Mouse (Mus musculus): Measurements from ENCODE around the gene Spint2. TPM values are rescaled to one million over a fixed set of nuclear protein-coding genes. Genes with fewer than 3 reads are reported as not detected.

Gene Spint2
- total and polyA plus RNA-seq, 3 experiments, result 39.4 to 46.4 (median 45.7) TPM

DNA sequence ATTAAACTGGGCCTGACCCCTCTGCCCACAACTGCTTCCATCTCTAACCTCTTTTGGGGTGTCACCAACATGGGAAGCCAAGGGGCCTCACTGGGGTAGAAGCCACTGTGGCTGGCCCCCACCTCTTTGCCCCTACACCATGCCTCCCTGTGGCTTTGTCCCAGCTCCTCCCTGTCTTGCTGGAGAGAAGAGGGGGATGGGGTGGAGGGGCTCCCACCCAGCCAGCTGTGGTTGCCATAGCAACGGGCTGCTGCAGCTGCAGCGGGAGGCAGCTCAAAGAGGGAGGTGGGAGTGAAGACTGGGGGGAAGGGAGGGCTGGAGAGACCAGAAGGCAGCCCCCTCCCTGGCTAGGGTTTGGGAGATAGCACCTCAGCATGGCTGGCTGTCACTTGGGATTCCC lies 35.8 kb upstream of the Spint2 start:
- intact Hi-C loops (cut with DNase I), result no loop called here
- H3K4me3 ChIP-seq, result no peak overlapping the region
- WGBS, result 2% methylated on average over 2 of the region's 2 CpGs
- H3K9ac ChIP-seq (ENCODE audit: low read depth, low read length), result no peak overlapping the region
- no peaks in the 10 kb centered on the region for H3K4me1 ChIP-seq (ENCODE audit: control insufficient read depth, insufficient read depth, low read length)
- no peaks in the 10 kb centered on the region for H3K36me3 ChIP-seq (ENCODE audit: control insufficient read depth, insufficient read depth, low read length)
- H3K27ac ChIP-seq, result no peak overlapping the region
- no peak for DNase-seq
- TF ChIP-seq POLR2A (IDR thresholded peaks at IDR 0.05; ENCODE audit: insufficient read depth, low read depth, low read length) (no peak), CTCF (IDR thresholded peaks at IDR 0.05) (no peak), EP300 (IDR thresholded peaks at IDR 0.05; ENCODE audit: insufficient read depth, low read depth, low read length) (no peak)
- no peaks in the 10 kb centered on the region; the same call in 1 of the 2 replicates for H3K27me3 ChIP-seq (ENCODE audit: control insufficient read depth, insufficient read depth, low read length)
- no peaks in the 10 kb centered on the region for H3K79me2 ChIP-seq (replicated peaks; ENCODE audit: control insufficient read depth, insufficient read depth, low read length)

DNA sequence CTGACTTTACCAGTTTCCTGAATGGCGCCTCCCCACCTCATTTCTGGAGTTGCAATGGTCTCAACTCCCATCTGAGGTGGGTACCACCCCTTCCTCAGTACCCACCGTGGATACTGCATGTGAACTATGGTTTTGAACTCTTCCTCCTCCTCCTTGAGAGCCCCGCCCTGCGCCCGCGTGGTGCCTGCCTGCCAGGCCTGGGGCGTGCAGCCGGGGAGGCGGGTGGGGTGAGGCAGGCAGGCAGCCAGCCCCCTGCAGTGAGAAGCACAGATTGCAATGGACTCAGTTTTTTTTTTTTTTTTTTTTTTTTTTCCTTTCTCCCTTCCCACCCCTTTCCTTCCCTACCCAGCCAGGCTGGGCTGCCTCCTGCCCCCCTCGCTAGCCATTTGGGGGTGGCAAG lies 35.3 kb upstream of the Spint2 start:
- Histone ChIP-seq H3K9ac (ENCODE audit: low read depth, low read length) (no peak overlapping the region), H3K79me2 (replicated peaks; ENCODE audit: control insufficient read depth, insufficient read depth, low read length) (no peaks in the 10 kb centered on the region), H3K27ac (no peak overlapping the region), H3K4me1 (ENCODE audit: control insufficient read depth, insufficient read depth, low read length) (no peaks in the 10 kb centered on the region), H3K36me3 (ENCODE audit: control insufficient read depth, insufficient read depth, low read length) (no peaks in the 10 kb centered on the region), H3K4me3 (no peak overlapping the region), H3K27me3 (ENCODE audit: control insufficient read depth, insufficient read depth, low read length) (no peaks in the 10 kb centered on the region; the same call in 1 of the 2 replicates)
- intact Hi-C loops (cut with DNase I), result no loop called here
- peak in 1 of 2 experiments; percentile 41 for DNase-seq
- 15% methylated on average over 10 of the region's 10 CpGs for WGBS
- TF ChIP-seq EP300 (IDR thresholded peaks at IDR 0.05; ENCODE audit: insufficient read depth, low read depth, low read length) (no peak), CTCF (IDR thresholded peaks at IDR 0.05) (no peak), POLR2A (IDR thresholded peaks at IDR 0.05; ENCODE audit: insufficient read depth, low read depth, low read length) (no peak)

DNA sequence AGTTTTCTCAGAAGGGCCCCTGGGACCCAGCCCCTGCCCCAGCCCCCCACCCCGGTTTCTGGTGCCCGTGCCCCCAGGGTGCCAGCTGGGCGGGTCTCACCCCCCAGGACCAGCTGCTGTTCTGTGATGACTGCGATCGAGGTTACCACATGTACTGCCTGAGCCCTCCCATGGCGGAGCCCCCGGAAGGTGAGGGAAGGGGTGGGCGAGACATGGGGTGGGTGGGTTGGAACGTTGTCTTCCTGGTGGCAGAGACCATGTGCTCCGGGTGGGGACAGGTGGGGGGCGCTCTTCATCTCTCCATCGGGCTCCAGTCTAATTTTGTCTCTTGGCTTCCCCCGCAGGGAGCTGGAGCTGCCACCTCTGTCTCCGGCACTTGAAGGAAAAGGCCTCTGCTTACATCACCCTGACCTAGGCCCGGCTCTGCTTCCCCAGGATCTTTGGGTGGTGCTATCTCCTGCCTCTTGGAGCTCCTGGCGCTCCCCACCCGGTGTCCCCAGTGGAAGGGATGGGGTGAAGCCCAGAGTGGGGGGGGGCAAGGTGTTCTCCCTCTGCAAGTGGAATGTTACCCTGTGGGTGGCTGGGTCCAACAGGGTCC lies 34.5 kb upstream of the Spint2 start:
- H3K27me3 ChIP-seq (ENCODE audit: control insufficient read depth, insufficient read depth, low read length), result no peaks in the 10 kb centered on the region; the same call in 1 of the 2 replicates
- intact Hi-C loops (cut with DNase I), result no loop called here
- TF ChIP-seq CTCF (IDR thresholded peaks at IDR 0.05) (no peak), POLR2A (IDR thresholded peaks at IDR 0.05; ENCODE audit: insufficient read depth, low read depth, low read length) (no peak), EP300 (IDR thresholded peaks at IDR 0.05; ENCODE audit: insufficient read depth, low read depth, low read length) (no peak)
- no peak overlapping the region for H3K27ac ChIP-seq
- DNase-seq, result no peak
- no peaks in the 10 kb centered on the region for H3K79me2 ChIP-seq (replicated peaks; ENCODE audit: control insufficient read depth, insufficient read depth, low read length)
- 59% methylated on average over 17 of the region's 17 CpGs for WGBS
- H3K9ac ChIP-seq (ENCODE audit: low read depth, low read length), result no peak overlapping the region
- no peaks in the 10 kb centered on the region for H3K36me3 ChIP-seq (ENCODE audit: control insufficient read depth, insufficient read depth, low read length)
- no peak overlapping the region for H3K4me3 ChIP-seq
- H3K4me1 ChIP-seq (ENCODE audit: control insufficient read depth, insufficient read depth, low read length), result no peaks in the 10 kb centered on the region

DNA sequence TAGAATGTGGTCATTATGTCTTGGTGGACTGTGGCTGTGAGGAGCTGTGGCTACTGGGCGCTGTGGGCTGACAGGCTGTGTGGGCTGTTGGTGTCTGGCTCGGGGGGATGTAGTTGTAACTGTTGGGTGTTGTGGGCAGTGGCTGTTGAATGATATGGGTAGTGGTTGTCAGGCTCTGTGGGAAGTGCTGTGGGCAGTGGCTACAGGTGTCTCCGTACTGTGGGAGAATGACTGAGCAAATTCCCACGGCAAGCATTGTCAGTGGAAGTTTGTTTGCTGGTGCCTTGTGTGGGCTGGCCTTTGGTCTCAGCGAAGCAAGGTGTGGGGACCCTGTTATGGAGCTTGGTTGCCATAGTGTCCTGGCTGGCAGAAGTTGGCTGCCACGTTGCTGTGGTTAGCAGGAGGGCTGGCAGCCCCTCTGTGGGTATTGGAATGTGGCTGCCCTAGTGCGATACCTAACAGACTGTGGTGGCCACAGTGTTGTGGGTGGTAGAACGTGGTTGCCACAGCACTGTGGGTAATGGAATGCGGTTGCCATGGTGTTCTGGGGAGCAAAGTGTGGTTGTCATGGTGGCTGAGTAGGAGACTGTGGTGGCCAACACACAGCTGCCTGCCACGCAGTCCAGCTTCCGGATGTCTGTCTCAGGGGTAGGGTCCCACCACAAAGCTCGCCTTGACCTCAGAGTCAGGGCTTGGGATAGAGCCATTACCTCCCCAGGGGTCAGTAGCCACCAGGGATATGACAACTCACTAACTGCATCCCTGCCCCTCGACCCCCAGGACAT lies 33.3 kb upstream of the Spint2 start:
- no peak overlapping the region for H3K9ac ChIP-seq (ENCODE audit: low read depth, low read length)
- intact Hi-C loops (cut with DNase I), result no loop called here
- H3K79me2 ChIP-seq (replicated peaks; ENCODE audit: control insufficient read depth, insufficient read depth, low read length), result no peaks in the 10 kb centered on the region
- no peak for DNase-seq
- no peaks in the 10 kb centered on the region for H3K36me3 ChIP-seq (ENCODE audit: control insufficient read depth, insufficient read depth, low read length)
- H3K4me3 ChIP-seq, result no peak overlapping the region
- no peaks in the 10 kb centered on the region; the same call in 1 of the 2 replicates for H3K27me3 ChIP-seq (ENCODE audit: control insufficient read depth, insufficient read depth, low read length)
- H3K4me1 ChIP-seq (ENCODE audit: control insufficient read depth, insufficient read depth, low read length), result no peaks in the 10 kb centered on the region
- H3K27ac ChIP-seq, result no peak overlapping the region
- no peak for TF ChIP-seq POLR2A (IDR thresholded peaks at IDR 0.05; ENCODE audit: insufficient read depth, low read depth, low read length)
- TF ChIP-seq CTCF (IDR thresholded peaks at IDR 0.05), result no peak
- TF ChIP-seq EP300 (IDR thresholded peaks at IDR 0.05; ENCODE audit: insufficient read depth, low read depth, low read length), result no peak
- 78% methylated on average over 13 of the region's 13 CpGs for WGBS

DNA sequence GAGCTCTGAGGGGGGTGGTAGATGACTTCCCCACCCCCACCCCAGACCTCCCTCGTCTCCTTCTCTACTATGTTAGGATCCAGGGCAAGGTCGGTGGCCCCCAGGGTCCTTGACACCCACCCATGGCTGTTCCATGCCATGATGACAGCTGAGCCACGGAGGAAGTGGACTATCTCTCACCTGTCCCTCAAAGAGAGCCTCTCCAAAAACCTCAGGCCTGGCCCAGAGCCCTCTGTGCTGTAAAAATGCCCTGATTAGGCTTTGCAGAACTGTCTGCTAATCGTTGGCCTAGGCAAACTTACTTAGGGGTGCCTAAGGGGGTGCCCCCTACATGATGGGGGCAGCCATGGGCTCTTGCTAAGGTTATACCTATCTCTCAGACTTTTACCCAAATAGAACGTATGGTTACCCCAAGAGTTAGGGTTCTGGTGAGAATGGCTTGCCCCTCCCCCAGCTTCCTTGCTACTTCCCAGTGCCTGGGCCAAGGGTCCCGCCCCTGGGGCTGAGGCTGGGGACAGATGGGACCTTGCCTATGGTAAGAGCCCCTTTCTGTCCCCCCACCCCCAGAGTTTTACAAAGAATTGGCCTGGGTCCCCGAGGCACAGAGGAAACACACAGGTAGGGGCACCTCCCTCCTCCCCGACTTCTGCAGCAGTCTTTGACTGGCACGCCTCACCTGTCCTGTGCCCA lies 32.0 kb upstream of the Spint2 start:
- no peak for TF ChIP-seq EP300 (IDR thresholded peaks at IDR 0.05; ENCODE audit: insufficient read depth, low read depth, low read length)
- TF ChIP-seq CTCF (IDR thresholded peaks at IDR 0.05), result no peak
- TF ChIP-seq POLR2A (IDR thresholded peaks at IDR 0.05; ENCODE audit: insufficient read depth, low read depth, low read length), result no peak
- Histone ChIP-seq H3K4me3 (no peak overlapping the region), H3K27me3 (ENCODE audit: control insufficient read depth, insufficient read depth, low read length) (peaks cover 2% of the 10 kb centered on the region; the same call in 1 of the 2 replicates), H3K36me3 (ENCODE audit: control insufficient read depth, insufficient read depth, low read length) (no peaks in the 10 kb centered on the region), H3K4me1 (ENCODE audit: control insufficient read depth, insufficient read depth, low read length) (no peaks in the 10 kb centered on the region; the same call in 1 of the 2 replicates), H3K27ac (no peak overlapping the region), H3K9ac (ENCODE audit: low read depth, low read length) (no peak overlapping the region), H3K79me2 (replicated peaks; ENCODE audit: control insufficient read depth, insufficient read depth, low read length) (no peaks in the 10 kb centered on the region)
- WGBS, result 49% methylated on average over 9 of the region's 9 CpGs
- intact Hi-C loops (cut with DNase I), result no loop called here
- DNase-seq, result no peak
